Mouse (Mus musculus) lung, adult 2 months (tissue): ENCODE data around the gene Mid1. TPM values are rescaled to one million over a fixed set of nuclear protein-coding genes. Genes with fewer than 3 reads are reported as not detected.

Experiments
- DNase-seq: peaks from one replicate; pipeline ENCODE4 v3.0.0; 2022
- H3K4me1 ChIP-seq: fragments of 200-500 bp; 2 replicates; pipeline ENCODE4 v1.6.1; 2011; ENCODE audit warnings: low read length; ENCODE audit not compliant: control insufficient read depth, insufficient read depth
- H3K4me3 ChIP-seq: fragments of 200-500 bp; replicated peaks from 2 replicates; pipeline ENCODE3; 2011; ENCODE audit warnings: low read depth, mild to moderate bottlenecking, control low read depth, low read length; ENCODE audit errors: extremely low read depth
- CTCF ChIP-seq: fragments of 200-500 bp; IDR thresholded peaks from 2 replicates; pipeline ENCODE4 v1.5.1; 2011; ENCODE audit warnings: mild to moderate bottlenecking, low read length, control low read depth; ENCODE audit not compliant: insufficient read depth
- POLR2A ChIP-seq: fragments of 200-500 bp; IDR thresholded peaks from 2 replicates; pipeline ENCODE4 v1.6.1; 2011; ENCODE audit warnings: low read depth, mild to moderate bottlenecking, control low read depth, low read length, borderline replicate concordance; ENCODE audit errors: extremely low read depth
- WGBS: fragments of 180-500 bp; shearing (Covaris S2); methylation state at CpG from one replicate; pipeline ENCODE4 v1.1.7; 2018; 5-methylcytosine and 5-hydroxymethylcytosine counted together
- polyA plus RNA-seq: library from polyadenylated mRNA; depleted of rRNA; stranded (reverse); fragments of >200 nt; gene quantifications from 2 replicates; pipeline ENCODE4 v1.2.3, GENCODE M21; 2012; rRNA removed

Gene Mid1
- 8.6 and 9.6 TPM in 2 replicates for polyA plus RNA-seq

GRCm38 (mm10) chrX:169685131-169685530 is at the start of gene Mid1:
Gene Mid1 (plus strand): TSS chrX:169685199.
- H3K4me1 ChIP-seq: no peaks in the 10 kb centered on the region
- TF ChIP-seq POLR2A (0 out of 2 replicates have a peak, but pooled peaks have one; percentile 11), CTCF (no peak)
- 28% methylated on average over 10 of the region's 10 CpGs for WGBS
- H3K4me3 ChIP-seq: peak within 1 kb of the TSS; percentile 57
- peak; percentile 29 for DNase-seq

GRCm38 (mm10) chrX:169673056-169673455 is 11.9 kb upstream of the Mid1 start:
- no peak for DNase-seq
- H3K4me1 ChIP-seq: no peaks in the 10 kb centered on the region
- H3K4me3 ChIP-seq: no peak overlapping the region
- TF ChIP-seq POLR2A: no peak
- no peak for TF ChIP-seq CTCF

- TF ChIP-seq CTCF (no peak), POLR2A (no peak)
- no peak overlapping the region for H3K4me3 ChIP-seq
- 34% methylated on average over 4 of the region's 4 CpGs for WGBS
- no peaks in the 10 kb centered on the region for H3K4me1 ChIP-seq
- no peak for DNase-seq
These were observed 8.7 kb upstream of the Mid1 start for GRCm38 (mm10) chrX:169676313-169676712.

GRCm38 (mm10) chrX:169685731-169686130 is 732 bp downstream of the Mid1 start:
- DNase-seq: no peak
- TF ChIP-seq CTCF (no peak), POLR2A (no peak)
- Histone ChIP-seq H3K4me3 (peak overlapping the region; percentile 23), H3K4me1 (no peaks in the 10 kb centered on the region)
- 37% methylated on average over 8 of the region's 8 CpGs for WGBS

- 66% methylated on average over 2 of the region's 2 CpGs for WGBS
- Histone ChIP-seq H3K4me1 (no peaks in the 10 kb centered on the region), H3K4me3 (no peak overlapping the region)
- TF ChIP-seq CTCF: no peak
- DNase-seq: no peak
These were observed 6.2 kb downstream of the Mid1 start for GRCm38 (mm10) chrX:169691217-169691616.

- 45% methylated on average over 2 of the region's 2 CpGs for WGBS
- Histone ChIP-seq H3K4me1 (no peaks in the 10 kb centered on the region), H3K4me3 (no peak overlapping the region)
- DNase-seq: no peak
- TF ChIP-seq POLR2A (no peak), CTCF (no peak)
These were observed 6.7 kb downstream of the Mid1 start for GRCm38 (mm10) chrX:169691675-169692074.

- no peak overlapping the region for H3K4me3 ChIP-seq
- TF ChIP-seq CTCF (no peak), POLR2A (no peak)
- DNase-seq: no peak
- 69% methylated on average over 6 of the region's 6 CpGs for WGBS
- H3K4me1 ChIP-seq: no peaks in the 10 kb centered on the region
These were observed 7.4 kb downstream of the Mid1 start for GRCm38 (mm10) chrX:169692225-169692909.

GRCm38 (mm10) chrX:169704016-169704602 is 19.1 kb downstream of the Mid1 start:
- DNase-seq: no peak
- 72% methylated on average over 2 of the region's 2 CpGs for WGBS
- Histone ChIP-seq H3K4me1 (no peaks in the 10 kb centered on the region), H3K4me3 (no peak overlapping the region)
- no peak for TF ChIP-seq POLR2A
- no peak for TF ChIP-seq CTCF

- TF ChIP-seq CTCF: no peak
- no peak for TF ChIP-seq POLR2A
- DNase-seq: no peak
- Histone ChIP-seq H3K4me3 (no peak overlapping the region), H3K4me1 (no peaks in the 10 kb centered on the region)
- 87% methylated on average over 1 of the region's 1 CpGs for WGBS
These were observed 38.5 kb downstream of the Mid1 start for GRCm38 (mm10) chrX:169723511-169723910.

GRCm38 (mm10) chrX:169735387-169735969 is 50.5 kb downstream of the Mid1 start:
- no peak for DNase-seq
- no peak for TF ChIP-seq POLR2A
- no peak overlapping the region for H3K4me3 ChIP-seq
- no peaks in the 10 kb centered on the region for H3K4me1 ChIP-seq
- WGBS: 61% methylated on average over 3 of the region's 3 CpGs
